In the genomic region with DNA sequence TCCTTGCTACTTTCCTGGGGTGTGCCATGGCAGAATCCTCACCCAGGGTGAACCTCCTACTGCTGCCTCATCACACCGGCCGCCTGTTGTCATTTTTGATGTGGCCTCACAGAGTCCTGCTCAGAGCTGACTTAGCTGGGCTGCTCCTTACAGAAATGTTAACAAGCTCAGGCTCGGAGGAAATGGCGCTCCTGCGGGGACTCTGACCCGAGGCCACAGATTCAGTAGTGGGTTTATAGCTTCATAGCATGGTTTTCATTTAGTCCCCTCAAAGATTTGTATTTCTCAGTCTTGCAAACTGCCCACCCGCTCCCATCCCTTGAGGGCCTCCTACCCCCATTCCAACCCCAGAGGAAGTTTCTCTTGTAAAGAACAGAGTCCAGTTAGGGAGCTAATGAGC, we compare ENCODE assay signal across 20 mouse cellular contexts. TPM values are rescaled to one million over a fixed set of nuclear protein-coding genes. Genes with fewer than 3 reads are reported as not detected.
DNase-seq lines count a peak whose midpoint lies in the region; ATAC-seq and TF ChIP-seq lines count a peak whose summit lies in the region.
"Had no signal": no experiment of that assay in that cellular context is flagged by ENCODE, and none has a peak within 500 bp of the region (broad histone marks: within the 10 kb centered on the region; RNA-seq: fewer than 3 reads in every experiment).

No protein-coding gene starts in this region.

- TF ChIP-seq POLR2A in brain, embryonic 14.5 days (IDR thresholded peaks at IDR 0.05; ENCODE audit: borderline replicate concordance, extremely low read depth, insufficient read depth, insufficient read length, poor library complexity, severe bottlenecking): no peak

- no peak for TF ChIP-seq CTCF in brain, embryonic 14.5 days (IDR thresholded peaks at IDR 0.05; ENCODE audit: borderline replicate concordance, extremely low read depth, insufficient read depth, insufficient read length)

- no peaks in the 10 kb centered on the region for H3K27me3 ChIP-seq in hindbrain, embryonic 10.5 days (ENCODE audit: insufficient read depth, poor library complexity, severe bottlenecking)
- no peaks in the 10 kb centered on the region for H3K27me3 ChIP-seq in hindbrain, embryonic 12.5 days
- H3K27me3 ChIP-seq in limb, embryonic 10.5 days (ENCODE audit: low read depth, poor library complexity, severe bottlenecking): no peaks in the 10 kb centered on the region
- no peaks in the 10 kb centered on the region for H3K27me3 ChIP-seq in kidney, embryonic 14.5 days (ENCODE audit: control insufficient read depth, insufficient read depth, low read length)
- H3K27me3 ChIP-seq: embryonic facial prominence, embryonic 13.5 days; neural tube, embryonic 12.5 days had no signal

- H3K4me1 ChIP-seq in hindbrain, embryonic 10.5 days (replicated peaks): peaks cover 6% of the 10 kb centered on the region; the same call in 1 of the 2 replicates
- H3K4me1 ChIP-seq in hindbrain, embryonic 12.5 days: 0 out of 2 replicates have a peak, but pooled peaks cover 4% of the 10 kb centered on the region
- H3K4me1 ChIP-seq in limb, embryonic 10.5 days: peaks cover 22% of the 10 kb centered on the region
- H3K4me1 ChIP-seq in kidney, embryonic 14.5 days (ENCODE audit: control insufficient read depth, insufficient read depth, low read length): no peaks in the 10 kb centered on the region
- H3K4me1 ChIP-seq: embryonic facial prominence, embryonic 13.5 days; neural tube, embryonic 12.5 days had no signal

- no peak overlapping the region for H3K9ac ChIP-seq in hindbrain, embryonic 12.5 days
- no peak overlapping the region for H3K9ac ChIP-seq in kidney, embryonic 14.5 days (ENCODE audit: low read depth, low read length)
- H3K9ac ChIP-seq: embryonic facial prominence, embryonic 13.5 days; lung, embryonic 14.5 days; neural tube, embryonic 12.5 days had no signal

- DNase-seq in hindbrain, embryonic 10.5 days (ENCODE audit: low spot score): peak; percentile 12
- peak; percentile 59 for DNase-seq in brain, embryonic 14.5 days (ENCODE audit: low read depth)
- peak; percentile 65 for DNase-seq in limb, embryonic 10.5 days (ENCODE audit: low spot score)
- DNase-seq in retina, embryonic 14.5 days (ENCODE audit: low spot score): peak; percentile 56
- DNase-seq: cerebellum, postnatal 10 days; gastrocnemius, postnatal 14 days; heart, postnatal 10 days; kidney, adult 2 months; kidney, postnatal 25 days; lung, embryonic 14.5 days; lung, postnatal 4 days had no signal

- H3K4me2 ChIP-seq in hindbrain, embryonic 12.5 days (replicated peaks): no peak overlapping the region
- H3K4me2 ChIP-seq in kidney, embryonic 14.5 days (replicated peaks; ENCODE audit: low read depth, low read length): no peak overlapping the region
- H3K4me2 ChIP-seq: embryonic facial prominence, embryonic 13.5 days; liver, embryonic 11.5 days; lung, embryonic 14.5 days; neural tube, embryonic 12.5 days had no signal

- no peaks in the 10 kb centered on the region for H3K36me3 ChIP-seq in hindbrain, embryonic 10.5 days
- H3K36me3 ChIP-seq in hindbrain, embryonic 12.5 days: no peaks in the 10 kb centered on the region
- no peaks in the 10 kb centered on the region for H3K36me3 ChIP-seq in limb, embryonic 10.5 days
- no peaks in the 10 kb centered on the region for H3K36me3 ChIP-seq in kidney, embryonic 14.5 days (ENCODE audit: control insufficient read depth, insufficient read depth, low read length)
- H3K36me3 ChIP-seq: embryonic facial prominence, embryonic 13.5 days; G1E; neural tube, embryonic 12.5 days had no signal

- WGBS in hindbrain, embryonic 10.5 days: 45% methylated on average over 7 of the region's 7 CpGs
- 46% methylated on average over 7 of the region's 7 CpGs for WGBS in hindbrain, embryonic 12.5 days
- 40% methylated on average over 7 of the region's 7 CpGs for WGBS in limb, embryonic 10.5 days
- WGBS in kidney, embryonic 14.5 days: 69% methylated on average over 7 of the region's 7 CpGs

- H3K9me3 ChIP-seq in hindbrain, embryonic 10.5 days: no peaks in the 10 kb centered on the region
- H3K9me3 ChIP-seq in hindbrain, embryonic 12.5 days (replicated peaks): no peaks in the 10 kb centered on the region
- no peaks in the 10 kb centered on the region for H3K9me3 ChIP-seq in limb, embryonic 10.5 days (replicated peaks)
- no peaks in the 10 kb centered on the region for H3K9me3 ChIP-seq in kidney, embryonic 14.5 days (ENCODE audit: control insufficient read depth, low read length)
- H3K9me3 ChIP-seq: embryonic facial prominence, embryonic 13.5 days; neural tube, embryonic 12.5 days had no signal

- ATAC-seq in hindbrain, embryonic 12.5 days (ENCODE audit: low FRiP score): no peak
- no peak for ATAC-seq in granulocyte monocyte progenitor cell, adult 5-6 weeks (replicated peaks; ENCODE audit: poor library complexity, severe bottlenecking)
- ATAC-seq in kidney, embryonic 14.5 days (ENCODE audit: low FRiP score, low TSS enrichment): no peak
- ATAC-seq: hindbrain, postnatal 0 days had no signal

- H3K27ac ChIP-seq in hindbrain, embryonic 10.5 days: no peak overlapping the region
- no peak overlapping the region for H3K27ac ChIP-seq in hindbrain, embryonic 12.5 days
- peak overlapping the region; percentile 71 for H3K27ac ChIP-seq in limb, embryonic 10.5 days
- H3K27ac ChIP-seq in kidney, embryonic 14.5 days (ENCODE audit: low read depth, low read length): no peak overlapping the region
- H3K27ac ChIP-seq: embryonic facial prominence, embryonic 13.5 days; hindbrain, postnatal 0 days; neural tube, embryonic 12.5 days; stomach, postnatal 0 days had no signal

- no peak overlapping the region for H3K4me3 ChIP-seq in hindbrain, embryonic 10.5 days
- no peak overlapping the region for H3K4me3 ChIP-seq in hindbrain, embryonic 12.5 days
- no peak overlapping the region for H3K4me3 ChIP-seq in limb, embryonic 10.5 days
- no peak overlapping the region for H3K4me3 ChIP-seq in kidney, embryonic 14.5 days (ENCODE audit: low read length)
- H3K4me3 ChIP-seq: embryonic facial prominence, embryonic 13.5 days; neural tube, embryonic 12.5 days had no signal

RNA-seq across cellular contexts. Expression of a gene that starts 30.5 kb away (rescaled TPM):
- 1.3 and 1.4 TPM in 2 replicates for polyA plus RNA-seq in hindbrain, embryonic 10.5 days (2016; fragmentation: Nextera tagmentation; extraction: Ambion mirVana)
- polyA plus RNA-seq in hindbrain, embryonic 12.5 days (2016; fragmentation: Nextera tagmentation; extraction: Ambion mirVana): 1.5 TPM in 2 replicates
- polyA plus RNA-seq in brain, embryonic 14.5 days (2012; rRNA removed): 0.63 and 1.2 TPM in 2 replicates
- polyA plus RNA-seq in limb, embryonic 10.5 days (2016; fragmentation: Nextera tagmentation; extraction: Ambion mirVana): 0.64 and 0.96 TPM in 2 replicates
- 114 and 122 TPM in 2 replicates for total RNA-seq in granulocyte monocyte progenitor cell, adult 5-6 weeks (2014; fragmentation: Nextera tagmentation)
- 166 and 176 TPM in 2 replicates for total RNA-seq in granulocyte monocyte progenitor cell, adult 5-6 weeks (2017)
- polyA plus RNA-seq in kidney, embryonic 14.5 days (2014; fragmentation: Nextera tagmentation; extraction: Ambion mirVana): 2.7 and 5.0 TPM in 2 replicates
- polyA plus RNA-seq: G1E had no signal

Comparison
In these comparisons a context has a peak if more than half of its experiments do, and no peak if none do; other contexts are left out.
1. DNase-seq: peak in every context shown above with its lines; median percentile 65 in limb, embryonic 10.5 days; 59 in brain, embryonic 14.5 days; 56 in retina, embryonic 14.5 days; 12 in hindbrain, embryonic 10.5 days.